Mouse (Mus musculus) erythroblast, embryonic 14.5 days (primary cell): ENCODE measurements around the gene Rpl10a. TPM values are rescaled to one million over a fixed set of nuclear protein-coding genes. Genes with fewer than 3 reads are reported as not detected.

Source experiments
- H3K27me3 ChIP-seq: 2 replicates; pipeline ENCODE4 v1.6.1; 2012; ENCODE audit warnings: inconsistent platforms; ENCODE audit not compliant: control insufficient read depth
- H3K36me3 ChIP-seq: 2 replicates; pipeline ENCODE4 v1.6.1; 2012; ENCODE audit warnings: mild to moderate bottlenecking, inconsistent platforms; ENCODE audit not compliant: control insufficient read depth
- H3K4me1 ChIP-seq: 2 replicates; pipeline ENCODE4 v1.6.1; 2012; ENCODE audit warnings: inconsistent platforms; ENCODE audit not compliant: control insufficient read depth
- H3K4me3 ChIP-seq: replicated peaks from 2 replicates; pipeline ENCODE3; 2012; ENCODE audit warnings: moderate library complexity, mild to moderate bottlenecking, inconsistent platforms
- H3K9me3 ChIP-seq: 2 replicates; pipeline ENCODE4 v1.6.1; 2012; ENCODE audit warnings: low read length, inconsistent platforms, mixed read lengths; ENCODE audit not compliant: control insufficient read depth
- GATA1 ChIP-seq: IDR thresholded peaks from 2 replicates; pipeline ENCODE4 v1.6.1; 2012; ENCODE audit warnings: low read length, inconsistent platforms, mixed read lengths
- TAL1 ChIP-seq: IDR thresholded peaks from 3 replicates; pipeline ENCODE4 v1.6.1; 2012; ENCODE audit warnings: low read length, inconsistent platforms, mixed read lengths
- polyA plus RNA-seq: library from polyadenylated mRNA; stranded (reverse); fragments of >175 nt; gene quantifications from 2 replicates; pipeline ENCODE4 v1.2.3, GENCODE M21; 2012

The Rpl10a gene
- polyA plus RNA-seq = 529 and 604 TPM in 2 replicates

- TF ChIP-seq TAL1 (no peak), GATA1 (peak; percentile 91)
- H3K4me1 ChIP-seq = peaks cover 51% of the 10 kb centered on the region
- H3K9me3 ChIP-seq = peaks cover 6% of the 10 kb centered on the region
- peak within 1 kb of the TSS; percentile 97 for H3K4me3 ChIP-seq
- H3K27me3 ChIP-seq = peaks cover 10% of the 10 kb centered on the region
- H3K36me3 ChIP-seq = peaks cover 75% of the 10 kb centered on the region
Measured at GRCm38 (mm10) chr17:28328366-28328928, at the start of gene Rpl10a. Gene Rpl10a, plus strand, starts transcription at chr17:28328471.

GRCm38 (mm10) chr17:28279236-28279635 lies 49.0 kb upstream of the Rpl10a start:
- H3K27me3 ChIP-seq = no peaks in the 10 kb centered on the region
- TF ChIP-seq TAL1 = no peak
- no peak for TF ChIP-seq GATA1
- peaks cover 18% of the 10 kb centered on the region for H3K36me3 ChIP-seq
- H3K4me3 ChIP-seq = no peak overlapping the region
- no peaks in the 10 kb centered on the region for H3K9me3 ChIP-seq
- peaks cover 55% of the 10 kb centered on the region for H3K4me1 ChIP-seq

- Histone ChIP-seq H3K27me3 (no peaks in the 10 kb centered on the region), H3K4me3 (no peak overlapping the region), H3K4me1 (peaks cover 51% of the 10 kb centered on the region), H3K9me3 (no peaks in the 10 kb centered on the region), H3K36me3 (peaks cover 18% of the 10 kb centered on the region)
- TF ChIP-seq TAL1 (no peak), GATA1 (no peak)
Measured at GRCm38 (mm10) chr17:28279780-28280422, 48.4 kb upstream of the Rpl10a start.

GRCm38 (mm10) chr17:28280423-28280800 lies 47.9 kb upstream of the Rpl10a start:
- H3K9me3 ChIP-seq = no peaks in the 10 kb centered on the region
- peaks cover 18% of the 10 kb centered on the region for H3K36me3 ChIP-seq
- no peak overlapping the region for H3K4me3 ChIP-seq
- no peaks in the 10 kb centered on the region for H3K27me3 ChIP-seq
- peaks cover 51% of the 10 kb centered on the region for H3K4me1 ChIP-seq
- TF ChIP-seq GATA1 (no peak), TAL1 (no peak)

- no peak overlapping the region for H3K4me3 ChIP-seq
Measured at GRCm38 (mm10) chr17:28280831-28281377, 47.4 kb upstream of the Rpl10a start.

GRCm38 (mm10) chr17:28281866-28282441 lies 46.3 kb upstream of the Rpl10a start:
- H3K27me3 ChIP-seq = no peaks in the 10 kb centered on the region

More at GRCm38 (mm10) chr17:28280831-28281377, 47.4 kb upstream of the Rpl10a start:
- H3K36me3 ChIP-seq = peaks cover 18% of the 10 kb centered on the region
- TF ChIP-seq GATA1 = no peak
- H3K9me3 ChIP-seq = no peaks in the 10 kb centered on the region
- peaks cover 51% of the 10 kb centered on the region for H3K4me1 ChIP-seq
- no peaks in the 10 kb centered on the region for H3K27me3 ChIP-seq

GRCm38 (mm10) chr17:28283199-28283598 lies 45.1 kb upstream of the Rpl10a start:
- no peaks in the 10 kb centered on the region for H3K27me3 ChIP-seq
- H3K4me1 ChIP-seq = peaks cover 34% of the 10 kb centered on the region
- H3K36me3 ChIP-seq = peaks cover 18% of the 10 kb centered on the region
- H3K9me3 ChIP-seq = no peaks in the 10 kb centered on the region
- no peak for TF ChIP-seq TAL1
- no peak for TF ChIP-seq GATA1
- no peak overlapping the region for H3K4me3 ChIP-seq

More at GRCm38 (mm10) chr17:28281866-28282441, 46.3 kb upstream of the Rpl10a start:
- TF ChIP-seq TAL1 = no peak
- no peak for TF ChIP-seq GATA1
- H3K4me3 ChIP-seq = no peak overlapping the region
- no peaks in the 10 kb centered on the region for H3K9me3 ChIP-seq
- peaks cover 45% of the 10 kb centered on the region for H3K4me1 ChIP-seq
- H3K36me3 ChIP-seq = peaks cover 14% of the 10 kb centered on the region

GRCm38 (mm10) chr17:28286133-28286532 lies 42.1 kb upstream of the Rpl10a start:
- H3K4me1 ChIP-seq = peaks cover 20% of the 10 kb centered on the region
- H3K4me3 ChIP-seq = no peak overlapping the region
- H3K9me3 ChIP-seq = no peaks in the 10 kb centered on the region
- TF ChIP-seq TAL1 (no peak), GATA1 (no peak)
- peaks cover 29% of the 10 kb centered on the region for H3K36me3 ChIP-seq
- H3K27me3 ChIP-seq = no peaks in the 10 kb centered on the region

GRCm38 (mm10) chr17:28286964-28287363 lies 41.3 kb upstream of the Rpl10a start:
- Histone ChIP-seq H3K4me3 (no peak overlapping the region), H3K36me3 (peaks cover 31% of the 10 kb centered on the region), H3K27me3 (no peaks in the 10 kb centered on the region), H3K4me1 (peaks cover 16% of the 10 kb centered on the region), H3K9me3 (no peaks in the 10 kb centered on the region; the same call in 1 of the 2 replicates)
- TF ChIP-seq GATA1 = no peak
- TF ChIP-seq TAL1 = no peak
